Mouse (Mus musculus) CH12.LX (cell line): ENCODE results near the gene Oxsr1.

ENCODE experiments used
- CTCF ChIP-seq, 2 experiments: IDR thresholded peaks in 1 of 2; conservative IDR thresholded peaks in 1 of 2; 2 replicates each; pipeline ENCODE4 v1.5.1; 2011 to 2012; ENCODE audit warnings: low read depth in 2 of 2, low read length in 2 of 2, improper control_type of control experiment in 1 of 2, inconsistent platforms in 1 of 2, mild to moderate bottlenecking in 1 of 2, moderate library complexity in 1 of 2
- EP300 ChIP-seq: IDR thresholded peaks from 2 replicates; pipeline ENCODE4 v1.6.1; 2011; ENCODE audit warnings: low read length, improper control_type of control experiment
- IRF4 ChIP-seq: IDR thresholded peaks from 2 replicates; pipeline ENCODE4 v1.6.1; 2014; ENCODE audit warnings: low read depth, mild to moderate bottlenecking, inconsistent platforms, low read length, improper control_type of control experiment
- MAFK ChIP-seq: IDR thresholded peaks from 2 replicates; pipeline ENCODE4 v1.6.1; 2011; ENCODE audit warnings: low read length, improper control_type of control experiment; ENCODE audit not compliant: insufficient replicate concordance
- MEF2A ChIP-seq: IDR thresholded peaks from 2 replicates; pipeline ENCODE4 v1.6.1; 2014; ENCODE audit warnings: low read depth, mild to moderate bottlenecking, inconsistent platforms, low read length, improper control_type of control experiment, borderline replicate concordance
- POLR2A ChIP-seq: IDR thresholded peaks from 2 replicates; pipeline ENCODE4 v1.6.1; 2011; ENCODE audit warnings: low read depth, mild to moderate bottlenecking, improper control_type of control experiment, low read length
- RAD21 ChIP-seq: IDR thresholded peaks from 2 replicates; pipeline ENCODE4 v1.6.1; 2011; ENCODE audit warnings: low read depth, mild to moderate bottlenecking, low read length, improper control_type of control experiment, moderate library complexity
- TCF12 ChIP-seq: IDR thresholded peaks from 2 replicates; pipeline ENCODE4 v1.6.1; 2014; ENCODE audit warnings: low read depth, mild to moderate bottlenecking, inconsistent platforms, low read length, improper control_type of control experiment
- USF1 ChIP-seq: IDR thresholded peaks from 2 replicates; pipeline ENCODE4 v1.6.1; 2014; ENCODE audit warnings: low read depth, mild to moderate bottlenecking, inconsistent platforms, low read length, improper control_type of control experiment

GRCm38 (mm10) chr9:119214601-119215000 lies 107.6 kb downstream of the Oxsr1 start:
- TF ChIP-seq RAD21 = no peak
- no peak for TF ChIP-seq EP300
- no peak for TF ChIP-seq CTCF (conservative IDR thresholded peaks at IDR 0.05 in 1 of 2, IDR thresholded peaks at IDR 0.05 in 1 of 2; ENCODE audit: low read depth in 2 of 2, low read length in 2 of 2)
- no peak for TF ChIP-seq USF1
- no peak for TF ChIP-seq TCF12
- no peak for TF ChIP-seq IRF4
- TF ChIP-seq POLR2A = no peak
- TF ChIP-seq MEF2A = no peak
- no peak for TF ChIP-seq MAFK
